Mouse (Mus musculus): ENCODE data around the gene Smim27. TPM values are rescaled to one million over a fixed set of nuclear protein-coding genes. Genes with fewer than 3 reads are reported as not detected.

Smim27 gene
- 6.3 and 7.4 TPM in 2 replicates for polyA plus RNA-seq (2012; rRNA removed)

DNA sequence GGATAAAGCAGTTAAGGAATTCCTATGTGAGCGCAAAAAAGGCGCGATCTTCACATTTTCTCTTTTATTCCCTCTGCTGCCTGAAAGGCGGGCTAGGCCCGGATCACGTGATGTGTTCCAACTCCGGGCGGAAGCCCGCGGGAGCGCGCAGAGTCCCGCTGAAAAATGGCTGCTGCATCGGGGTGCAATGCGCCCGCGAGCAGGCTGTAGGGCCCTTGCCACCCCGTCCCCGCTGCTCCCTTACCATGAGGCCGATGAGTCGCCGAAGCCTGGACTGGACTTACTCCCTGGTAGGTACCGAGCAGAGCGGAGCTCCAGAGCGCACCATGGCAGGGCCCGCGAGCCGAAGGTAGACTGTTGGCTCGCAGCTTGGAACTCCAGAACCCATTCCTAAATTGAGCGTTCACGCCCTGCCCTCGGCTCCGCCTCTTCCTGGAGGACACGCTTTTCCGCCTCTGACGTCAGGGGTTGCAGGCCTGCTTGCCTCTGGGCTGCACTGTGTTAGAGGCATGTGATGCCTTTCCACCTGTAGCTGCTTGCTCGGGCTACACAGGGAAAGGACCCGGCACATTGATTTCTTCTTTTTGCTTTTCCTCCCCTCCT is at the start of gene Smim27, which contains the start of gene Topors:
Smim27 (plus strand) TSS at position 150 of the 603 bp plus-strand sequence.
Topors (minus strand) TSS at position 421 of the 603 bp plus-strand sequence.

DNA sequence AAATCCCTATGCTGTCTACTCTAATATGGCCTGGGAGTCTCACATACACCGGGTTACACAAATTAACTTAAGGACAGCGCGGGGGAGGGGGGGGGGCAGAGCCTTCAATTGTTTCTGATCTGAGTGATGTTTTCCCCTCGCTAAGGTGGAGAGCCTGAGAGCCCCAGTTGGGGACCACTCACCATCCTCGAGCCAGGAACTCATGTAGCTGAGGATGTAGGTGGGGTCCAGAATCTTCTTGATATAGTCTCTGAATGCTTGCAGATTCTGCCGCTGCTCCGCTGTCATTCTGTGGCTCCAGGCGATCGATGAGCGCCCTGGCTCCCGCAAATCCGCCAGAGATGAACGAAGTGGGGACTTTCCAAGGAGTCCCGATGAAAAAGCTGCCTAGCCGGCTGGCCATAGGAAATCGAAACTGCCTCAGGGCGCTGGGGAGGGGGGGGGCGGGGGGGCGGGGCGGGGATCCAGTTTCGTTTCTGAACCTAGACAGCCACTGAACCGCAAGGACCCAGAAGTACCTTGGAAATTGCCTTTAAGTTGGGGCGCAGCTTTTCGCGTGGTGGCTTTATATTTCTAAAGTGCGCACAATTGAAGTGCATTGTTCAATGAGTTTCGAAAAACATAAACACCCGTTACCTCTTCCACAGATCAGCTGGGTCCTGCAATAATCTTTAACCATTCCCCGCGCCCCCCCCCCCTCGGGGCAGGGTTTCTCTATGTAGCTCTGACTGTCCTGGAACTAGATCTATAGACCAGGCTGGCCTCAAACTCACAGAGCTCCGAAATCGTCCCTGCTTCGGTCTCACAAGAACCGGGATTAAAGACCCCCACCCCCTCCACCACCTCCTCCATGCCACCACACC is 29.7 kb upstream of the Smim27 start, which contains the start of gene Ddx58:
Ddx58 (minus strand) TSS at position 420 of the 863 bp plus-strand sequence.

DNA sequence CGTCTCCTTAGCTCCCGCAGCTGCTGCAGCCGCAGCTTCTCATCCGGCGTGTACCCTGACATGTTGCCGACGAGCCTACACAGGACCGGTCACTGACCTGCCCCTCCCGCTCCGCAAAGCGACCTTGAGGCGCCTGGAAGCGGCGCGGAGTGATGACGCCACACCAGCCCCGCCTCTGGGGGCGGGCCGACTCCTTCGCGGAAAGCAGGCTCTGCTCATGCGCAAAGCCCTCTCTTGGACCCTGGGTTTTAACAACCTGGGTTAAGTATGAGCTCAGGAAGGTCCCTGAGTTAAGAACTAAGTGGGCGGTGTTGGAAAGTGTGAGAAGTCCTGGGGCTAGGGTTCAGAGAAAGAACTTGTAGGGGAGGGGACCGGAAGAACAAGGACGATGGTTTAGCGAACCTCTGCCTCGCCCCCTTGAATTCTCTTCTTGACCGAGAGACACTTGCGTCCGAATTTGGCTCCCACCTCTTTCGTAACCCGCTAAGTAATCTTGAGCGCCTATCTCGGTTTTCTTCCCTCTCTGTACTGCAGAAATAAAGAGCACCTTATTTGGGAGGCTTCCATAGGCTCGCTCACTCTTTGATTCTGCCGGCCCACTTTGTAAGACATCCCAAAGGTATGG is 10.0 kb downstream of the Smim27 start, which contains the start of gene Ndufb6:
Ndufb6 (minus strand) TSS at position 146 of the 625 bp plus-strand sequence.

Other genes starting within 250 kb of the Smim27 start
- 52.8 and 52.9 TPM in 2 replicates for gene Aco1, start 126.5 kb upstream of the Smim27 start, polyA plus RNA-seq (2012; rRNA removed)
- 3.4 and 4.0 TPM in 2 replicates for gene Ddx58, start 29.8 kb upstream of the Smim27 start, polyA plus RNA-seq (2012; rRNA removed)
- 12.2 and 13.2 TPM in 2 replicates for gene Topors, start 271 bp downstream of the Smim27 start, polyA plus RNA-seq (2012; rRNA removed)
- gene Ndufb6, start 9.8 kb downstream of the Smim27 start, polyA plus RNA-seq (2012; rRNA removed): 179 and 188 TPM in 2 replicates
- 1.1 and 1.3 TPM in 2 replicates for gene Tmem215, start 202.6 kb downstream of the Smim27 start, polyA plus RNA-seq (2012; rRNA removed)

All from central nervous system, embryonic 18 days (tissue).